In genomic region chr8:115019661-115020060, GRCm38 (mm10) we compare ENCODE assay signal across 28 mouse cellular contexts.
DNase-seq lines count a peak whose midpoint lies in the region; ATAC-seq and TF ChIP-seq lines count a peak whose summit lies in the region.
"Had no signal": no experiment of that assay in that cellular context is flagged by ENCODE, and none has a peak within 500 bp of the region (broad histone marks: within the 10 kb centered on the region; RNA-seq: fewer than 3 reads in every experiment).

No protein-coding gene starts in this region.

- peak overlapping the region; percentile 47 for H3K4me2 ChIP-seq in heart, embryonic 11.5 days
- peak overlapping the region; percentile 48 for H3K4me2 ChIP-seq in heart, embryonic 16.5 days (ENCODE audit: low read depth, low read length)
- peak overlapping the region; percentile 23; the same call in 1 of the 2 replicates for H3K4me2 ChIP-seq in kidney, postnatal 0 days (ENCODE audit: low read length)
- H3K4me2 ChIP-seq: embryonic facial prominence, embryonic 12.5 days; forebrain, embryonic 15.5 days; intestine, embryonic 15.5 days had no signal

- H3K4me3 ChIP-seq in heart, embryonic 11.5 days (ENCODE audit: low read depth, low read length), result no peak overlapping the region
- peak overlapping the region; percentile 10; the same call in 1 of the 2 replicates for H3K4me3 ChIP-seq in heart, embryonic 16.5 days (ENCODE audit: low read length)
- no peak overlapping the region for H3K4me3 ChIP-seq in kidney, postnatal 0 days (replicated peaks; ENCODE audit: low read depth, low read length)
- H3K4me3 ChIP-seq: embryonic facial prominence, embryonic 12.5 days; forebrain, embryonic 15.5 days; gastrocnemius, adult 2 months; intestine, embryonic 15.5 days; midbrain, embryonic 10.5 days had no signal

- H3K27me3 ChIP-seq in heart, embryonic 11.5 days (ENCODE audit: control insufficient read depth, insufficient read depth, low read length), result no peaks in the 10 kb centered on the region; the same call in 1 of the 2 replicates
- no peaks in the 10 kb centered on the region; the same call in 1 of the 2 replicates for H3K27me3 ChIP-seq in heart, embryonic 16.5 days (ENCODE audit: control insufficient read depth, insufficient read depth, low read length)
- no peaks in the 10 kb centered on the region for H3K27me3 ChIP-seq in kidney, postnatal 0 days (ENCODE audit: insufficient read depth, low read length)
- H3K27me3 ChIP-seq: embryonic facial prominence, embryonic 12.5 days; intestine, embryonic 15.5 days; Patski had no signal

- no peak overlapping the region for H3K27ac ChIP-seq in heart, embryonic 11.5 days (ENCODE audit: low read depth, low read length)
- no peak overlapping the region for H3K27ac ChIP-seq in heart, embryonic 16.5 days (ENCODE audit: low read length)
- H3K27ac ChIP-seq in kidney, postnatal 0 days, result no peak overlapping the region
- H3K27ac ChIP-seq: embryonic facial prominence, embryonic 12.5 days; forebrain, embryonic 15.5 days; gastrocnemius, adult 2 months; hindbrain, postnatal 0 days; intestine, embryonic 15.5 days; liver, embryonic 14.5 days; midbrain, embryonic 10.5 days had no signal

- no peak for TF ChIP-seq CTCF in kidney, postnatal 0 days (IDR thresholded peaks at IDR 0.05; ENCODE audit: low read depth)

- no peaks in the 10 kb centered on the region for H3K36me3 ChIP-seq in heart, embryonic 11.5 days (ENCODE audit: control insufficient read depth, insufficient read depth, low read length)
- no peaks in the 10 kb centered on the region for H3K36me3 ChIP-seq in heart, embryonic 16.5 days (ENCODE audit: control insufficient read depth, insufficient read depth)
- H3K36me3 ChIP-seq in kidney, postnatal 0 days (ENCODE audit: insufficient read depth, low read length), result no peaks in the 10 kb centered on the region
- H3K36me3 ChIP-seq: embryonic facial prominence, embryonic 12.5 days; forebrain, embryonic 15.5 days; intestine, embryonic 15.5 days; midbrain, embryonic 10.5 days had no signal

- no peak overlapping the region for H3K9ac ChIP-seq in heart, embryonic 11.5 days (ENCODE audit: low read depth, low read length)
- H3K9ac ChIP-seq in heart, embryonic 16.5 days (ENCODE audit: low read length), result no peak overlapping the region
- no peak overlapping the region for H3K9ac ChIP-seq in kidney, postnatal 0 days (ENCODE audit: low read depth, low read length)
- H3K9ac ChIP-seq: embryonic facial prominence, embryonic 12.5 days; forebrain, embryonic 15.5 days; intestine, embryonic 15.5 days; liver, embryonic 14.5 days had no signal

- H3K4me1 ChIP-seq in heart, embryonic 11.5 days (ENCODE audit: control insufficient read depth, insufficient read depth, low read length), result no peaks in the 10 kb centered on the region
- H3K4me1 ChIP-seq in heart, embryonic 16.5 days (ENCODE audit: control insufficient read depth, insufficient read depth, low read length), result 0 out of 2 replicates have a peak, but pooled peaks cover 4% of the 10 kb centered on the region
- H3K4me1 ChIP-seq in kidney, postnatal 0 days (replicated peaks; ENCODE audit: insufficient read depth, low read length), result no peaks in the 10 kb centered on the region
- H3K4me1 ChIP-seq: embryonic facial prominence, embryonic 12.5 days; forebrain, embryonic 15.5 days; intestine, embryonic 15.5 days had no signal

- no peak for DNase-seq in heart, postnatal 36 days
- DNase-seq in heart, adult 9 months (ENCODE audit: low spot score in 2 of 2), result no peak
- DNase-seq in kidney, postnatal 0 days (ENCODE audit: low spot score), result no peak
- DNase-seq in kidney, adult 11 months, result no peak
- DNase-seq in adrenal gland, postnatal 10 days, result no peak
- DNase-seq: adrenal gland, postnatal 14 days; cerebellum, adult 11-12 months; cerebellum, adult 9-11 months; embryo, embryonic 11 days; gastrocnemius, adult 2 months; gastrocnemius, postnatal 36 days; heart, postnatal 4 days; kidney, adult 8-10 months; kidney, postnatal 25 days; liver; lung, adult 2 months; lung, postnatal 14 days; thymus, adult 2 months; thymus, postnatal 36 days had no signal

- 37% methylated on average over 15 of the region's 15 CpGs for WGBS in heart, embryonic 11.5 days (ENCODE audit: insufficient replicate concordance)
- WGBS in heart, embryonic 16.5 days, result 27% methylated on average over 15 of the region's 15 CpGs
- 35% methylated on average over 15 of the region's 15 CpGs for WGBS in kidney, postnatal 0 days

- no peaks in the 10 kb centered on the region for H3K9me3 ChIP-seq in heart, embryonic 11.5 days (replicated peaks; ENCODE audit: control insufficient read depth, low read length)
- no peaks in the 10 kb centered on the region for H3K9me3 ChIP-seq in heart, embryonic 16.5 days (replicated peaks; ENCODE audit: control insufficient read depth, low read length)
- no peaks in the 10 kb centered on the region for H3K9me3 ChIP-seq in kidney, postnatal 0 days (replicated peaks; ENCODE audit: low read length)
- H3K9me3 ChIP-seq: embryonic facial prominence, embryonic 12.5 days; forebrain, embryonic 15.5 days; intestine, embryonic 15.5 days; midbrain, embryonic 10.5 days had no signal

- intact Hi-C loops in heart, postnatal 36 days (cut with DNase I), result no loop called here

- ATAC-seq in heart, embryonic 11.5 days (replicated peaks; ENCODE audit: insufficient number of reproducible peaks, low FRiP score, low TSS enrichment), result no peak
- no peak for ATAC-seq in heart, embryonic 16.5 days (replicated peaks; ENCODE audit: extremely low read depth, insufficient read depth, low FRiP score)
- no peak for ATAC-seq in kidney, postnatal 0 days (replicated peaks; ENCODE audit: low FRiP score, low read depth)
- ATAC-seq: forebrain, embryonic 15.5 days; hindbrain, postnatal 0 days; intestine, embryonic 15.5 days; Patski had no signal
